Mouse (Mus musculus) thymus, adult 2 months (tissue): ENCODE measurements at regions not wholly inside any gene's neighbourhood (a gene's known extent, or its start where the extent isn't known, plus 50 kb on each side); places are given as distances from the start of the nearest gene placed in this dataset.

ENCODE experiments used
- CTCF ChIP-seq: fragments of 200-500 bp; IDR thresholded peaks from 2 replicates; pipeline ENCODE4 v1.5.1; 2012; ENCODE audit warnings: mild to moderate bottlenecking, control low read depth, low read length, moderate library complexity, borderline replicate concordance; ENCODE audit not compliant: control insufficient read depth, poor library complexity, insufficient read depth; ENCODE audit errors: extremely low read depth
- POLR2A ChIP-seq: fragments of 200-500 bp; IDR thresholded peaks from 2 replicates; pipeline ENCODE4 v1.6.1; 2012; ENCODE audit warnings: mild to moderate bottlenecking, low read length, control low read depth, moderate library complexity; ENCODE audit not compliant: control insufficient read depth, poor library complexity, insufficient read depth; ENCODE audit errors: extremely low read depth

DNA sequence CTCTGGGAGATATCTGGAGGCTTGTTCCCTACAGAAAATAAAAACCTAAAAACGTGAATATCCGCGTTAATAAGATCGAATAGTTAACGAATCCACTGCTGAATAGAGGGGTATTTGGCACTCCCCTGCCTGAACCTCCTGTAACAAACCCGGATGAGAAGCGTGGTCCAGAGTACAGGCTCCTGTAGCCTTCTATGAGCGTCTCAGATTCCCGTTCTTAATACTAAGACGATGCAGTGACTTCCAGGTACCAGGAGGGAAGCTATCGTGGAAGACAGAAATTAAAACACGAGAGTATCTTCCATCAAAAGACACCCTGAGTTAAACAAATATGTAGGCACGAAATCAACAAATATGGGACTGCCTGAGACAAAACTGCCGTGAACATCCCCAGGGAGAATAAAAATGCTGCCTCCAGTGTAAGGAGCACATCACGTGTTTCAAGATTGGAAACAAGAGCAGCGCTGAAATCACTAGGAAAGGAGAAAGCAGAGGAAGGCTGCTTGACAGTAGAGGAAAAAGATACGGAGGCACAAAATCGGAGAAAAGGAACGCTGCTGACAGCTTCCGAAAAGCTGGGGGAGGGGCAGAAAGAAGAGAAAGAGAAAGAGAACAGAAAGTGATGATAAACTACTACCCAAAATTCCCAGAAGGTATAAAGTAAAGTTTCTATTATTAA lies 83.6 kb upstream of the Ift57 start:
- TF ChIP-seq POLR2A (no peak), CTCF (no peak)
